Mouse (Mus musculus) large intestine, adult 2 months (tissue): ENCODE results near the gene Fam71a. TPM values are rescaled to one million over a fixed set of nuclear protein-coding genes. Genes with fewer than 3 reads are reported as not detected.
A peak's percentile ranks its signal among the peaks of the same experiment; 100 is the strongest.
"Not testable (repeated sequence)": the region's sequence is repeated elsewhere in the genome, so short reads cannot be mapped to it uniquely, and the experiment has no call there.

Experiments used
- DNase-seq: peaks from one replicate; pipeline ENCODE4 v3.0.0-alpha.2; 2012; ENCODE audit warnings: low read depth, low spot score
- WGBS: fragments of 180-500 bp; shearing (Covaris S2); methylation state at CpG from one replicate; pipeline ENCODE4 v1.1.7; 2018; 5-methylcytosine and 5-hydroxymethylcytosine counted together
- polyA plus RNA-seq: library from polyadenylated mRNA; depleted of rRNA; stranded (reverse); fragments of >200 nt; gene quantifications from 2 replicates; pipeline ENCODE4 v1.2.3, GENCODE M21; 2012

Gene Fam71a
- polyA plus RNA-seq, 1 experiment: not detected

- under 1% methylated on average over 67 of the region's 67 CpGs for WGBS
- DNase-seq: peak; percentile 94
Observed at GRCm38 (mm10) chr1:191183163-191184065, 18.8 kb upstream of the Fam71a start.

GRCm38 (mm10) chr1:191182431-191183162, 18.0 kb upstream of the Fam71a start:
- DNase-seq: no peak
- under 1% methylated on average over 61 of the region's 61 CpGs for WGBS

GRCm38 (mm10) chr1:191181469-191182259, 17.0 kb upstream of the Fam71a start:
- 55% methylated on average over 12 of the region's 12 CpGs for WGBS
- no peak for DNase-seq

- DNase-seq: no peak
- WGBS: 67% methylated on average over 4 of the region's 4 CpGs
Observed at GRCm38 (mm10) chr1:191180397-191180796, 15.8 kb upstream of the Fam71a start.

GRCm38 (mm10) chr1:191179846-191180245, 15.2 kb upstream of the Fam71a start:
- WGBS: 55% methylated on average over 2 of the region's 2 CpGs
- DNase-seq: no peak

GRCm38 (mm10) chr1:191178511-191179188, 14.0 kb upstream of the Fam71a start:
- DNase-seq: no peak
- 30% methylated on average over 15 of the region's 15 CpGs for WGBS

GRCm38 (mm10) chr1:191176887-191177286, 12.3 kb upstream of the Fam71a start:
- 74% methylated on average over 7 of the region's 7 CpGs for WGBS
- no peak for DNase-seq

- 18% methylated on average over 6 of the region's 6 CpGs for WGBS
Observed at GRCm38 (mm10) chr1:191172487-191172886, 7.9 kb upstream of the Fam71a start.

GRCm38 (mm10) chr1:191170444-191170843, 5.8 kb upstream of the Fam71a start:
- 25% methylated on average over 2 of the region's 2 CpGs for WGBS

More at GRCm38 (mm10) chr1:191172487-191172886, 7.9 kb upstream of the Fam71a start:
- DNase-seq: no peak

GRCm38 (mm10) chr1:191166189-191166588, 1.6 kb upstream of the Fam71a start:
- no peak for DNase-seq
- WGBS: 76% methylated on average over 4 of the region's 4 CpGs

More at GRCm38 (mm10) chr1:191170444-191170843, 5.8 kb upstream of the Fam71a start:
- DNase-seq: no peak

GRCm38 (mm10) chr1:191154314-191154713, 10.3 kb downstream of the Fam71a start:
- no peak for DNase-seq
- WGBS: 40% methylated on average over 3 of the region's 3 CpGs

GRCm38 (mm10) chr1:191153052-191153451, 11.6 kb downstream of the Fam71a start:
- 16% methylated on average over 4 of the region's 4 CpGs for WGBS
- no peak for DNase-seq

GRCm38 (mm10) chr1:191150924-191151605, 13.6 kb downstream of the Fam71a start:
- 67% methylated on average over 8 of the region's 8 CpGs for WGBS
- DNase-seq: no peak

- DNase-seq: not testable (repeated sequence)
- WGBS: 48% methylated on average over 5 of the region's 5 CpGs
Observed at GRCm38 (mm10) chr1:191149489-191149888, 15.1 kb downstream of the Fam71a start.

- DNase-seq: no peak
- WGBS: 83% methylated on average over 8 of the region's 8 CpGs
Observed at GRCm38 (mm10) chr1:191140983-191141382, 23.6 kb downstream of the Fam71a start.

- 77% methylated on average over 7 of the region's 7 CpGs for WGBS
- DNase-seq: no peak
Observed at GRCm38 (mm10) chr1:191138874-191139495, 25.6 kb downstream of the Fam71a start.

- WGBS: 95% methylated on average over 4 of the region's 4 CpGs
- DNase-seq: no peak
Observed at GRCm38 (mm10) chr1:191138436-191138835, 26.2 kb downstream of the Fam71a start.

- DNase-seq: peak; percentile 28
- 27% methylated on average over 4 of the region's 4 CpGs for WGBS
Observed at GRCm38 (mm10) chr1:191135406-191135805, 29.2 kb downstream of the Fam71a start.
